Mouse (Mus musculus) liver, embryonic 12.5 days (tissue): Measurements from ENCODE around the gene Sez6. TPM values are rescaled to one million over a fixed set of nuclear protein-coding genes. Genes with fewer than 3 reads are reported as not detected.

Experiments
- ATAC-seq: fragments of 200-750 bp; cut with Nextera tagmentation; 2 replicates; pipeline ENCODE4 v1.8.0; 2017; ENCODE audit warnings: moderate number of reproducible peaks, mild to moderate bottlenecking, moderate library complexity
- H3K27ac ChIP-seq: fragments of 300-500 bp; sonication (generic); 2 replicates; pipeline ENCODE4 v1.5.1; 2016; ENCODE audit warnings: mild to moderate bottlenecking
- H3K27me3 ChIP-seq: fragments of 300-500 bp; sonication (generic); replicated peaks from 2 replicates; pipeline ENCODE4 v1.6.1; 2016; ENCODE audit warnings: mild to moderate bottlenecking, moderate library complexity
- H3K36me3 ChIP-seq: fragments of 300-500 bp; sonication (generic); 2 replicates; pipeline ENCODE4 v1.6.1; 2016; ENCODE audit warnings: mild to moderate bottlenecking, moderate library complexity
- H3K4me1 ChIP-seq: fragments of 300-500 bp; sonication (generic); 2 replicates; pipeline ENCODE4 v1.6.1; 2016
- H3K4me2 ChIP-seq: fragments of 300-500 bp; sonication (generic); 2 replicates; pipeline ENCODE4 v1.6.1; 2016; ENCODE audit warnings: mild to moderate bottlenecking, moderate library complexity
- H3K4me3 ChIP-seq: fragments of 300-500 bp; sonication (generic); 2 replicates; pipeline ENCODE4 v1.5.1; 2016; ENCODE audit warnings: mild to moderate bottlenecking, moderate library complexity
- H3K9ac ChIP-seq: fragments of 300-500 bp; sonication (generic); 2 replicates; pipeline ENCODE4 v1.6.1; 2016; ENCODE audit warnings: mild to moderate bottlenecking, moderate library complexity
- H3K9me3 ChIP-seq: fragments of 300-500 bp; sonication (generic); replicated peaks from 2 replicates; pipeline ENCODE4 v1.6.1; 2016; ENCODE audit warnings: mild to moderate bottlenecking, moderate library complexity
- WGBS: fragments of 180-500 bp; shearing (Covaris S2); methylation state at CpG from one replicate; pipeline ENCODE4 v1.1.7; 2016; ENCODE audit not compliant: insufficient replicate concordance; 5-methylcytosine and 5-hydroxymethylcytosine counted together
- polyA plus RNA-seq: library from polyadenylated mRNA; unstranded; fragments of >200 nt; fragmentation: Nextera tagmentation; extraction: Ambion mirVana; gene quantifications from 2 replicates; pipeline ENCODE4 v1.2.1, GENCODE M21; 2016

Gene Sez6
- polyA plus RNA-seq, 1 experiment from 2014 or later, result 0.05 TPM

DNA sequence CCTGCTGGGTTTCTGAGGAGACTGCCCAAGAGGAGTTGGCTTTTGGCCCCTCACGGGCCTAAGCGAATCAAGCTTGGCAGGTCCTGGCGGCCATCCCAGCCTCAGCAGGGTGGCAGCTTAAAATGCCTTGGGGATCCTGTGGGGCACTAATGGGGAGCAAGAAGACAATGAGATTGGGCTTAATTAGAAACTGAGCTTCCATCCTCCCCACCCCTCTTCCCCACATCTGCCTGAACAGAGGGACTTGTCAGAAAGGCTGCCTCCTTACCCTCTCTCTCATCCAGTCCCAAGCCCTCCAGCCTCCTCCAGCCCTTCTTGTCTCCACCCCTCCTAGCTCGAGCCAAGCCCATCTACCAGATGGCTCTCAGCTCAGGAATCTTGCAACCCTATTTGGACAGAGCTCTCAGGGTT is 3.5 kb downstream of the Sez6 start:
- Histone ChIP-seq H3K27ac (no peak overlapping the region), H3K27me3 (peaks cover 99% of the 10 kb centered on the region), H3K4me1 (peaks cover 10% of the 10 kb centered on the region), H3K4me2 (no peak overlapping the region), H3K9me3 (no peaks in the 10 kb centered on the region), H3K9ac (no peak overlapping the region), H3K4me3 (no peak overlapping the region), H3K36me3 (no peaks in the 10 kb centered on the region)
- ATAC-seq, result no peak
- 5% methylated on average over 4 of the region's 4 CpGs for WGBS

DNA sequence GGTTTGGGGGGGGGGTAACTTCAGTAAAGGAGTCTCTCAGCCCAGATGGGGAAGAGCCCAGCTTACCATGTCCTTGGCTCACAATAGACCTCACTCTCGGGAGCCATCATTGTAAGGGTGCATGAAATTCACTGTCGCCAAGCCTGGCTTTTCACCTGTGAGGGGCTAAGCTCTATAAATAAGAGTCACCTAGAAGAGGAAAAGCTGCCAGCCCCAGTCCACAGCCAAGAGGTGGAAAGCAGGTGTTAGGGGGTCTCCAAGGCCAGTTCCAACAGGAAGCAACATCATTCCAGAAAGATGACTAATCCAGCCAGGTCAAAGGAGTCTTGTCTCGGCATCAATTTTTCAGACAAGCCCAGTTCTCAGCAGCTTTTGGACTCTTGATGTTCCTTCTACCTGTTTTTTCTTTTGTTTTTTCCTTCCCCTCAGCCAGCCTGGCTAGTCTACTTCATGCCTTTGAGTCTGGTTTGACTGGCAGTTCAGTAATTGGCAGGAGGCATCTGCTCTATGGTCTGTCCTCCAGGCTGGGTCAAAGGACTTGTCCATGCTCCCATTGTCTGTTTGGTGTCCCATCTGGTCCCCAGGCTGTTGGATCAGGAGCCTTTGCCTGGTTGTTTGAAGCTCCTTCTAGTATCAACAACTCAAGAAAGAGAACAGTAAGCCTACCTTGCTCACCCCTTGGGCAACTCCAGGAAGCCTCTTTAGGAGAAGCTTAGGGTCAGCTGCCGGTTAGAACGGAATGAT is 4.1 kb downstream of the Sez6 start:
- no peak for ATAC-seq
- Histone ChIP-seq H3K36me3 (no peaks in the 10 kb centered on the region), H3K27ac (no peak overlapping the region), H3K27me3 (peaks cover 99% of the 10 kb centered on the region), H3K4me3 (no peak overlapping the region), H3K9me3 (no peaks in the 10 kb centered on the region), H3K9ac (no peak overlapping the region), H3K4me1 (peaks cover 10% of the 10 kb centered on the region), H3K4me2 (no peak overlapping the region)
- WGBS, result 40% methylated on average over 5 of the region's 5 CpGs

DNA sequence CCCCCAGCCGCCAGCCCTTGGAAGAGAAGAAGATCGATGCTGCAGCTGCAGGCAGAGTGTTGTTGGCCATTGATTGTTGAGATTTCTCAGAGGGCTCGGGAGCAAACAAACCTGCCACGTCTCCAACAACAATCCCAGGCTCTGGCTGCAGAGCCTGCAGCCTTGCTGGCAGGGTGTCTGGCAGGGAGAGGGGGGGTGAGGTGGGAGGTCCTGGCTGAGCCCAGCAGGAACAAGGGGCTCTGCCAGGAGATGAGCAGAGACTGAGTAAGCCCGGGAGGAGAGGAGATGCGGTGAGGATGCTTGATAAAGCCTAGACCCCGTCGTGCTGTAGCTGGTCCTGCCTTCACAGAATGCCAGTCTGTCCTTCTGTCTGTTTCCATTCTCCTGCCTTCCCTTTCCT is 6.2 kb downstream of the Sez6 start:
- Histone ChIP-seq H3K36me3 (no peaks in the 10 kb centered on the region), H3K27ac (no peak overlapping the region), H3K9ac (no peak overlapping the region), H3K27me3 (peaks cover 98% of the 10 kb centered on the region), H3K4me1 (no peaks in the 10 kb centered on the region), H3K9me3 (no peaks in the 10 kb centered on the region), H3K4me3 (no peak overlapping the region), H3K4me2 (no peak overlapping the region)
- no peak for ATAC-seq
- WGBS, result 8% methylated on average over 8 of the region's 8 CpGs

DNA sequence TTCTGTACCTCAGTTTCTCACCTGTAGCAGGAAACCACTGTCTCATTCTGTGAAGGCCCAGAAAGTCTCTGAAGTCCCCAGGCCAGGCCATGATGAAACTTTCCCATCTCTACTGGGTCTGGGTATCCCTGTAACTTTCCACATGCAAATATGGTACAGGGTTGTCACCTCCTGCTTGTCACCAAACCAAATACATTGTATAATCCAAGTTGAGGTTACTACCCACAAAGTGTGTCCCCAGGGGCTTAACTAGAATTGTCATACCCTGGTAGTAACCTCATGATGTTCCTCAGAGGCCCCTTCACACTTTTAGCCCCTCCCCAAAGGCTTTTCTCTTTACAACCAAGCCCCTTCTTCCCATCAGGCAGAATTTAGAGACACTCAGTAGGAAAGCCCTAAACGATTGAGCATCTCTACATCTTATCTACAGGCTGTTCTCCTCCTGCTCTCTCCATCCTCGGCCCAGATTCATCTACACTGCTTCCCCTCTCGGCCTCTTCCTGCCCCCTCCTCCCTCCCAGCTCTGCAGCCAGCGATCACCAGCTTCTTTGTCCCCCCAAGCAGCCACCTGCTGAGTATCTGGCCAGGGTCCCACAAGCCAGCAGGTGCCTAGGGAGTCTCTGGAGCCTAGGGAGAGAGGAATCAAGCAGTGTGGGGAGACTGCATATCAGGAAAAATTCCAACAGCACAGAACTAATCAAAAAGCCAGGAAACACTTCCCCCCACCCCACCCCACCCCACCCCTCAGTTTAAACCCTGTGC is 7.2 kb downstream of the Sez6 start:
- 11% methylated on average over 4 of the region's 4 CpGs for WGBS
- Histone ChIP-seq H3K4me3 (no peak overlapping the region), H3K4me2 (no peak overlapping the region), H3K27ac (no peak overlapping the region), H3K9ac (no peak overlapping the region), H3K27me3 (peaks cover 98% of the 10 kb centered on the region), H3K9me3 (no peaks in the 10 kb centered on the region), H3K36me3 (no peaks in the 10 kb centered on the region), H3K4me1 (no peaks in the 10 kb centered on the region)
- ATAC-seq, result no peak

DNA sequence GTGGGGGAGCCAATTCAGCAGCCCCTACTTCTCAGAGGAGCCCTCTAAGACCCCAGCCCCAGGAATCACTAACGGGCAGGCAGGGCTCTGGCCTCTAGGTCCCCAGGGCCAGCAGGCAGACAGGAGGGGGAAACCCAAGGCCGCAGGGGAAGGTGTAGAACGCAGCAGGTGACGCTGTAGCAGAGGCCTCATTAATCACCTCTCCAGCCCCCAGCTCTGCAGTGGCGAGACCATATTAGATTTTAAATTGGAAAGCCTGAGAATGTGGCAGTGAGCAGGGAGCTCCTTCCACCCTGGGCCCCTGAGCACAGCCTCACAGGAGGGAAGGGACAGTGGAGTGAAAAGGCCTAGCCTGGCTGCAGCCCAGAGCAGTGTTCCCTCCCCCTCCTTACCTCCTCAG is 11.6 kb downstream of the Sez6 start:
- Histone ChIP-seq H3K4me1 (no peaks in the 10 kb centered on the region), H3K36me3 (no peaks in the 10 kb centered on the region), H3K9ac (no peak overlapping the region), H3K9me3 (no peaks in the 10 kb centered on the region), H3K4me3 (no peak overlapping the region), H3K27me3 (peaks cover 89% of the 10 kb centered on the region), H3K27ac (no peak overlapping the region), H3K4me2 (no peak overlapping the region)
- 30% methylated on average over 5 of the region's 5 CpGs for WGBS
- no peak for ATAC-seq

DNA sequence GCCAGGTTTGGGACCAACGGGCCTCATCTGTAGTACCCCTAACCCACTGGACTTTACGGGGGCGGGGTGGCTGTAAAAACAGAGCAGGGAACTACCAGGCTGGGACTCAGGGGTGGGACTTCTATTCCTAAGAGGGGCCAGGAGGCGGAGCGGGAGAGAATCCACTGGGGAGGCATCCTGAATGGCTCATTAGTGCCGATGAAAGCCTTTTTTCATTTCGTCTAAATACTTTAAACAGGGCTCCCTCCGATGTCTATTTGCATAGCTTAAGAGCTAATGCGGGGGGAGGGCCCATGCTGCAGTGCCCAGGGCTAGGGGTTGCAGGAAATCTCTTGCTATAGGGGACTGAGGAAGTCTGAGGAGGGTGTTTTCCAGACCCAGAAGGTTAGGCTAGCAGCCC is 17.3 kb downstream of the Sez6 start:
- Histone ChIP-seq H3K4me3 (no peak overlapping the region), H3K36me3 (no peaks in the 10 kb centered on the region), H3K9ac (no peak overlapping the region), H3K4me2 (no peak overlapping the region), H3K27ac (no peak overlapping the region), H3K27me3 (peaks cover 84% of the 10 kb centered on the region), H3K4me1 (no peaks in the 10 kb centered on the region), H3K9me3 (no peaks in the 10 kb centered on the region)
- no peak for ATAC-seq
- WGBS, result 12% methylated on average over 9 of the region's 9 CpGs

DNA sequence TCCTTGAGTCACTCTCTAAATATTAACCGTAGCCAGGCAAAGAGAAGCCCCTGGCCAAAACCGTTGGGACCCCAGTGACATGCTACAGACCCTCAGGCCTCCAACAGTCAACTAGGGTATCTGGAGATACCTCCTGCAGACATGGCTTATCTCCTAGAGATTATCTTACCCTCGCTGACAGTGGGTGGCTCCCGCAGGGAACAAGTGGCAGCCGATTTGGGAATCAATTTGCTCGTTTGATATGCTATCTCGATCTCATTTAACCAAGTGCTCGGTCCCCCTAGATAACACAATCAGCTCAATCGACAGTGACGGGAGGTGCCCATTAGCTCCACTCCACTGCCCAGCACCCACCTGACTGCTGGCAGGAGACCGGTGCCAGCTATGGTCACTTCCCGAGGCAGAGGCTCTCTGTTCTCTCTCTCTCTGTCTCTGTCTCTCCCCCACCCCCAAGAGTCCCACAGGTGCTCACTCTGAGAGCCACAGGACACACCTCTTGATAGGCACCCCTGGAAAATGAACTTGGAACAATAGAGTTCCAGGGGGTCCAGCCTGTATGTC is 19.6 kb downstream of the Sez6 start:
- Histone ChIP-seq H3K27ac (no peak overlapping the region), H3K4me2 (no peak overlapping the region), H3K9ac (no peak overlapping the region), H3K36me3 (no peaks in the 10 kb centered on the region), H3K4me1 (no peaks in the 10 kb centered on the region), H3K4me3 (no peak overlapping the region), H3K27me3 (peaks cover 87% of the 10 kb centered on the region), H3K9me3 (no peaks in the 10 kb centered on the region)
- ATAC-seq, result no peak
- WGBS, result 14% methylated on average over 12 of the region's 12 CpGs

DNA sequence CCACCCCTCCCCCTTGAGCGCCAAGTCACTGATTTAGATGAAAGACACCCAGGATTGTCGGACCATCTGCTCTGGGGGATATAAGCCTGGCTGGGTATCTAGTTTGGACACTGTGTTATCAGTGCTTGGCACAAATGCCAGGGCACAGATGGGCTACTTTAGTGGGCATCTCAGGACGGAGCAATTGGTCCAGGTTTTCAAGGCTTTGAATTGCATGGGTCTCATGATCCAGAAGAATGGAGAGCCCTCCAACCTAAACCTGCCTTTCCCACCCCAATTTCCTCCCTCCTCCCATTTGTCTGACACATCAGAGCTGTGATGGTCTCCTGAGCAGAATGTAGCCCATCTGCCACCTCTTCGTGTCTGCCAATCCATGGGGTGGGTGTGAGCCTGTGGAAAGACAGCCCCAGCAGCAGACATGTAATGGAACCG is 20.2 kb downstream of the Sez6 start:
- H3K36me3 ChIP-seq, result no peaks in the 10 kb centered on the region
- H3K4me2 ChIP-seq, result no peak overlapping the region
- no peak for ATAC-seq
- no peak overlapping the region for H3K4me3 ChIP-seq
- no peaks in the 10 kb centered on the region for H3K4me1 ChIP-seq
- H3K9me3 ChIP-seq, result no peaks in the 10 kb centered on the region
- peaks cover 87% of the 10 kb centered on the region for H3K27me3 ChIP-seq
- H3K27ac ChIP-seq, result no peak overlapping the region
- WGBS, result 34% methylated on average over 5 of the region's 5 CpGs
- no peak overlapping the region for H3K9ac ChIP-seq

DNA sequence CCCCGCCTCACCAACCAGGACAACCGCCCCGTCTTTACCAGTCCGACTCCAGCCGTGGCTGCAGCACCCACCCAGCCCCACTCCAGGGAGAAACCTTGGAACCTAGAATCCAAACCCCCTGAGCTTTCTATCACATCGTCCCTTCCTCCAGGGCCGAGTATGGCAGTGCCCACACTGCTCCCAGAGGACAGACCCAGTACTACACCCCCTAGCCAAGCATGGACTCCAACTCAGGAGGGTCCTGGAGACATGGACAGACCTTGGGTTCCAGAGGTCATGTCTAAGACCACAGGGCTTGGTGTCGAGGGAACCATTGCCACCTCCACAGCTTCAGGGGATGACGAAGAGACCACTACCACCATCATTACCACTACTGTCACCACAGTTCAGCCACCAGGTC is 23.1 kb downstream of the Sez6 start:
- 17% methylated on average over 9 of the region's 9 CpGs for WGBS
- ATAC-seq, result no peak
- H3K27me3 ChIP-seq, result peaks cover 85% of the 10 kb centered on the region

DNA sequence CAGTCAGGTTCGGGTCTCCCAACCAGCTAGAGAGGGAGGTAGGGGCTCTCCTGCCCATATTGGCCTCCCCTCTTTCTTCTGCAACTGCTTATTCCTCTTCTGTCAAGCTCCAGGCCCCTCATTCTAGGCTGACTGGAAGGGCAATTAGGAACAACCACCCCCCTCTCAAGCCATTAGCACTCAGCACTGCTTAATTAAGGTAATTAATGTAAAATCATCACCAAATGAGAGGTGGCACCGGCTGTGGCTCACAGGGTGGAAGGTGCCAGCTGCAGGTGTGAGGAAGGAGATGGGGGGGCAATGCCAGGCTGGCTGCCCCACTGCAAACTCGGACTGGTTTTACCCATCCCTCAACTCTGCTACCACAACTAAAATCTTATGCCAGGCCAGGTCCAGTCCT is 25.8 kb downstream of the Sez6 start:
- Histone ChIP-seq H3K36me3 (no peaks in the 10 kb centered on the region), H3K27me3 (peaks cover 84% of the 10 kb centered on the region), H3K27ac (no peak overlapping the region), H3K9ac (no peak overlapping the region), H3K4me1 (no peaks in the 10 kb centered on the region), H3K4me2 (no peak overlapping the region), H3K9me3 (no peaks in the 10 kb centered on the region), H3K4me3 (no peak overlapping the region)
- no peak for ATAC-seq
- WGBS, result 53% methylated on average over 3 of the region's 3 CpGs

More for the DNA sequence above, 23.1 kb downstream of the Sez6 start:
- Histone ChIP-seq H3K36me3 (no peaks in the 10 kb centered on the region), H3K4me2 (no peak overlapping the region), H3K4me1 (no peaks in the 10 kb centered on the region), H3K4me3 (no peak overlapping the region), H3K9me3 (no peaks in the 10 kb centered on the region), H3K27ac (no peak overlapping the region), H3K9ac (no peak overlapping the region)

DNA sequence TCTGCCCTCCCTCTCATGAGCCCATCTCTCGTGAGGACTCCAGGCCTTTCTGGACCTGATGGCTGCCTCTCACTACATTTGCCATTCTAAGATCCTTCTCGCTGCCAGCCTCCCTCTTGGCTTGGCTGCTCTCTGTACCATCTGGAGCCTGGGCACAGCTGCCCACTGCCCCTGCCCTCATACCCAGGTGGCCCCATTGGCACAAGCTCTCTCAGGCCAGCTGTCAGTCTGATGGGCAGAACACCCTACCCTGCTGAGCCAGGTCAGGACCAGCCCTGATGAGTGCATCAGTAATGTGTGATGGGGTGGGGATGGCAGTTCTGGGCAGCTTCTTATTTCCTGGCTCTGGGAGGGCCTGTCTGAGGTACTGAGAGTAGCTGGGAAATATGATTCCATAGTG is 27.7 kb downstream of the Sez6 start:
- Histone ChIP-seq H3K27me3 (peaks cover 83% of the 10 kb centered on the region), H3K27ac (no peak overlapping the region), H3K4me3 (no peak overlapping the region), H3K9me3 (no peaks in the 10 kb centered on the region), H3K9ac (no peak overlapping the region), H3K4me2 (no peak overlapping the region), H3K36me3 (no peaks in the 10 kb centered on the region), H3K4me1 (no peaks in the 10 kb centered on the region)
- 44% methylated on average over 2 of the region's 2 CpGs for WGBS
- no peak for ATAC-seq

DNA sequence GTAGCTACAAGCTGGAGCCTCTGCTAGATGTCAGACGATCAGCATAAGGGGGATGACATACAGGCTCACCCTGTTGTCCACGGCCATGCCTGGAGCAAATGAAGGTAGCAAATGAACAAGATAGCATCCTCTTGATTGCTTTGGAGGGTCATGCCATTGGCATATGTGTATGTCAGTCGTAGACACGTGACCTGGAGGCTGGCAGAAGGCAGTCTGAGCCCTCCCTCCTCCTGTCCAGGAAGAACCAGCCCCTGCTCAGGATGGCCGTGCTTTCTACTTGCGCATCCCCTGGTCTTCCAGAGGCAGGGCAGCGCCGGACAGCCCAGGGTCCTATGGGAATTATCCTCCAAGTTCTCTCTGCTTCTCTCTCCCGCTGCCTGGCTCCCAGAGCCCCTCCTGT is 28.3 kb downstream of the Sez6 start:
- H3K9ac ChIP-seq, result no peak overlapping the region
- H3K4me3 ChIP-seq, result no peak overlapping the region
- no peak for ATAC-seq
- no peak overlapping the region for H3K4me2 ChIP-seq
- peaks cover 77% of the 10 kb centered on the region for H3K27me3 ChIP-seq
- no peak overlapping the region for H3K27ac ChIP-seq
- no peaks in the 10 kb centered on the region for H3K9me3 ChIP-seq
- whole genome bisulfite sequencing, result 46% methylated on average over 9 of the region's 9 CpGs
- H3K36me3 ChIP-seq, result no peaks in the 10 kb centered on the region
- H3K4me1 ChIP-seq, result no peaks in the 10 kb centered on the region
